Mouse (Mus musculus) kidney, postnatal 0 days (tissue): ENCODE measurements at regions not wholly inside any gene's neighbourhood (a gene's known extent, or its start where the extent isn't known, plus 50 kb on each side); places are given as distances from the start of the nearest gene placed in this dataset.

Experiments used
- ATAC-seq: fragments of 200-750 bp; cut with Nextera tagmentation; replicated peaks from 2 replicates; pipeline ENCODE4 v1.8.0; 2017; ENCODE audit warnings: low read depth, moderate number of reproducible peaks, moderate TSS enrichment, moderate library complexity; ENCODE audit not compliant: low FRiP score
- DNase-seq: peaks from one replicate; pipeline ENCODE4 v3.0.0-alpha.2; 2016; ENCODE audit warnings: low spot score
- H3K27ac ChIP-seq: fragments of 300-500 bp; sonication (generic); 2 replicates; pipeline ENCODE4 v1.5.1; 2014; ENCODE audit warnings: mild to moderate bottlenecking
- H3K27me3 ChIP-seq: fragments of 300-500 bp; sonication (generic); 2 replicates; pipeline ENCODE4 v1.6.1; 2014; ENCODE audit warnings: low read length, mixed read lengths; ENCODE audit not compliant: insufficient read depth
- H3K36me3 ChIP-seq: fragments of 300-500 bp; sonication (generic); 2 replicates; pipeline ENCODE4 v1.6.1; 2014; ENCODE audit warnings: low read length, mixed read lengths; ENCODE audit not compliant: insufficient read depth
- H3K4me1 ChIP-seq: fragments of 300-500 bp; sonication (generic); replicated peaks from 2 replicates; pipeline ENCODE4 v1.6.1; 2014; ENCODE audit warnings: antibody characterized with exemption, low read length, mixed read lengths; ENCODE audit not compliant: insufficient read depth
- H3K4me2 ChIP-seq: fragments of 300-500 bp; sonication (generic); 2 replicates; pipeline ENCODE4 v1.6.1; 2014; ENCODE audit warnings: mild to moderate bottlenecking, low read length, moderate library complexity, mixed read lengths
- H3K4me3 ChIP-seq: fragments of 300-500 bp; sonication (generic); replicated peaks from 2 replicates; pipeline ENCODE4 v1.5.1; 2014; ENCODE audit warnings: low read depth, low read length
- H3K9ac ChIP-seq: fragments of 300-500 bp; sonication (generic); 2 replicates; pipeline ENCODE4 v1.6.1; 2014; ENCODE audit warnings: low read depth, low read length
- H3K9me3 ChIP-seq: fragments of 300-500 bp; sonication (generic); replicated peaks from 2 replicates; pipeline ENCODE4 v1.6.1; 2016; ENCODE audit warnings: low read length, inconsistent platforms, mixed read lengths
- CTCF ChIP-seq: IDR thresholded peaks from 2 replicates; pipeline ENCODE4 v1.5.1; 2016; ENCODE audit warnings: antibody characterized with exemption, low read depth, mild to moderate bottlenecking, moderate library complexity
- WGBS: fragments of 180-500 bp; shearing (Covaris S2); extraction: QIAGEN DNeasy Blood & Tissue Kit; methylation state at CpG from one replicate; pipeline ENCODE4 v1.1.7; 2014; 5-methylcytosine and 5-hydroxymethylcytosine counted together

GRCm38 (mm10) chr17:63657687-63658086, 157.9 kb upstream of the Fbxl17 start:
- Histone ChIP-seq H3K36me3 (no peaks in the 10 kb centered on the region), H3K27me3 (no peaks in the 10 kb centered on the region), H3K4me1 (no peaks in the 10 kb centered on the region), H3K4me2 (no peak overlapping the region), H3K9me3 (no peaks in the 10 kb centered on the region), H3K9ac (no peak overlapping the region), H3K27ac (no peak overlapping the region), H3K4me3 (no peak overlapping the region)
- DNase-seq (no peak), ATAC-seq (no peak)
- no peak for TF ChIP-seq CTCF
- 76% methylated on average over 6 of the region's 6 CpGs for WGBS

GRCm38 (mm10) chr17:63660841-63661481, 161.1 kb upstream of the Fbxl17 start:
- no peaks in the 10 kb centered on the region for H3K9me3 ChIP-seq
- H3K4me3 ChIP-seq, result no peak overlapping the region
- TF ChIP-seq CTCF, result peak; percentile 37; the same call in 1 of the 2 replicates
- no peaks in the 10 kb centered on the region for H3K36me3 ChIP-seq
- DNase-seq, result peak; percentile 92
- H3K9ac ChIP-seq, result no peak overlapping the region
- H3K4me2 ChIP-seq, result no peak overlapping the region
- peak overlapping the region; percentile 83 for H3K27ac ChIP-seq
- peak; percentile 13; the same call in 1 of the 2 replicates for ATAC-seq
- WGBS, result 56% methylated on average over 13 of the region's 13 CpGs
- H3K27me3 ChIP-seq, result no peaks in the 10 kb centered on the region
- H3K4me1 ChIP-seq, result no peaks in the 10 kb centered on the region

- Histone ChIP-seq H3K4me1 (no peaks in the 10 kb centered on the region), H3K4me2 (no peak overlapping the region), H3K9me3 (no peaks in the 10 kb centered on the region), H3K9ac (no peak overlapping the region), H3K4me3 (no peak overlapping the region), H3K27ac (peak overlapping the region; percentile 83), H3K36me3 (no peaks in the 10 kb centered on the region), H3K27me3 (no peaks in the 10 kb centered on the region)
- 64% methylated on average over 4 of the region's 4 CpGs for WGBS
- peak; percentile 73 for ATAC-seq
- TF ChIP-seq CTCF, result no peak
- DNase-seq, result peak; percentile 50
Observed at GRCm38 (mm10) chr17:63661584-63661983, 161.8 kb upstream of the Fbxl17 start.

GRCm38 (mm10) chr17:63662251-63662650, 162.4 kb upstream of the Fbxl17 start:
- TF ChIP-seq CTCF, result no peak
- 23% methylated on average over 12 of the region's 12 CpGs for WGBS
- H3K27ac ChIP-seq, result peak overlapping the region; percentile 83
- no peaks in the 10 kb centered on the region for H3K9me3 ChIP-seq
- no peak overlapping the region for H3K4me3 ChIP-seq
- ATAC-seq (no peak), DNase-seq (peak; percentile 62)
- H3K4me2 ChIP-seq, result peak overlapping the region; percentile 41
- H3K27me3 ChIP-seq, result no peaks in the 10 kb centered on the region
- H3K9ac ChIP-seq, result 0 out of 2 replicates have a peak overlapping the region, but pooled peaks have one; percentile 8
- H3K4me1 ChIP-seq, result no peaks in the 10 kb centered on the region
- H3K36me3 ChIP-seq, result no peaks in the 10 kb centered on the region

GRCm38 (mm10) chr17:63676791-63677190, 177.0 kb upstream of the Fbxl17 start:
- Histone ChIP-seq H3K36me3 (no peaks in the 10 kb centered on the region), H3K27me3 (no peaks in the 10 kb centered on the region), H3K4me2 (no peak overlapping the region), H3K4me3 (no peak overlapping the region), H3K9me3 (no peaks in the 10 kb centered on the region), H3K27ac (no peak overlapping the region; the same call in 1 of the 2 replicates), H3K4me1 (peaks cover 6% of the 10 kb centered on the region; the same call in 1 of the 2 replicates), H3K9ac (no peak overlapping the region)
- 68% methylated on average over 8 of the region's 8 CpGs for WGBS
- no peak for TF ChIP-seq CTCF
- DNase-seq (no peak), ATAC-seq (no peak)

- no peak overlapping the region for H3K4me3 ChIP-seq
- DNase-seq (peak; percentile 93), ATAC-seq (peak; percentile 84)
- no peak overlapping the region for H3K9ac ChIP-seq
- 41% methylated on average over 3 of the region's 3 CpGs for WGBS
- no peaks in the 10 kb centered on the region for H3K9me3 ChIP-seq
- no peak for TF ChIP-seq CTCF
- H3K36me3 ChIP-seq, result no peaks in the 10 kb centered on the region
- H3K4me1 ChIP-seq, result peaks cover 6% of the 10 kb centered on the region; the same call in 1 of the 2 replicates
- H3K27me3 ChIP-seq, result no peaks in the 10 kb centered on the region
- H3K27ac ChIP-seq, result peak overlapping the region; percentile 76
- no peak overlapping the region for H3K4me2 ChIP-seq
Observed at GRCm38 (mm10) chr17:63677996-63678657, 178.3 kb upstream of the Fbxl17 start.
